Mouse (Mus musculus): ENCODE measurements at regions not wholly inside any gene's neighbourhood (a gene's known extent, or its start where the extent isn't known, plus 50 kb on each side); places are given as distances from the start of the nearest gene placed in this dataset.
"Not testable (repeated sequence)": the region's sequence is repeated elsewhere in the genome, so short reads cannot be mapped to it uniquely, and the experiment has no call there.

DNA sequence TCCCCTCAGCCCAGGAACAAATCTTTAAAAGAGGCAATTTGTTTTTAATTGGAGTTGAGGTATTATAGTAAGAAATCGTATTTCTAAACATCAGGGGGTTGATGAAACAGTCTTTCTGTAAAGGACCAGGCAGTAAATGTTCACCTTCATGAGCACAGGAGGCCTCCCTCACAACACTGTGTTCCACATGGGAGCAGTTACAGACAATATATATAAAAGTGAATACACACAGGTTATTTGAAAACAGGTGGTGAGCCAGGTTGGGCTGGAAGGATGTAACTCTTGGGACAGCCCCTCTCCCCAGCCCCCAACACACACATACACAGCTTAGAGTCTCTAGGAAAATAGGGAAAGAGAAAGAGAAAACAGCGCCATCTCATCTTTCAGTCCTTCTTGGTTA lies 105.8 kb upstream of the Dyrk2 start:
- DNase-seq = no peak

DNA sequence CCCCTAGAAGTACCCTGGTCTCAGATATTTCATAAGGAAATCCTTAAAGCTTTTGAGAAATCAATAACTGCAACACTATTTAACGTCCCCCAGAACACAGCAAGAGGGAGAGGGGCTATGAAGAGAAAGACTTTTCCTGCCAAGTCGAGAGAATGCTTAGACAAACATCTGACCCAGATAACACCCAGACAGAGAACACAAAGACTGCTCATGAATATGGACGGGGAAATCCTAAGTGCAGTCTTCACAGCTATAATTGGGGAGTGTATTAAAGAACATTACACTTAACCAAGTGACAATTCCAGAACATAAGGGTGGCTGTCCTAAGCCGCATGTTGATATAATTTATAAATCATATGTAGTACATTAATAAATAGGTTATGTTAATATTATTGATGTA lies 103.3 kb upstream of the Dyrk2 start:
- DNase-seq = no peak

DNA sequence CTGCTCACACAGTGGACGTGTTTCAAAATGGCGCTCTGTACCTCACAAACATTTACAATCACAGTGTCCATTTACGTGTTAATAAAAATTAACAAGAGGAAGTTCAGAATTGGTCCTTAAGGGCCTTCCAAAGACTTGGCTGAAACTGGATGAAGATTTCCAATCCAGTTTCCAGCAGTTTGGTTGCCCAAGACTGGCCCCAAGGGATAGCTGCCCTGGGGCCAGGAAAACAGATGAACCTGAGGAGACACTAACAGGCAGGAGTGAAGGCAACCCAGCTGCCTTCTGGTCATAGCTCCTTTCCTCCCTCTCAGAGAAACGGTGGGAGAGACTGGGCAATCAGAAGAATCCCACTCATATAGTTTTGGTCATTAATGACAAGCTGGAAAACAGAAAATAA lies 102.6 kb upstream of the Dyrk2 start:
- no peak for DNase-seq

DNA sequence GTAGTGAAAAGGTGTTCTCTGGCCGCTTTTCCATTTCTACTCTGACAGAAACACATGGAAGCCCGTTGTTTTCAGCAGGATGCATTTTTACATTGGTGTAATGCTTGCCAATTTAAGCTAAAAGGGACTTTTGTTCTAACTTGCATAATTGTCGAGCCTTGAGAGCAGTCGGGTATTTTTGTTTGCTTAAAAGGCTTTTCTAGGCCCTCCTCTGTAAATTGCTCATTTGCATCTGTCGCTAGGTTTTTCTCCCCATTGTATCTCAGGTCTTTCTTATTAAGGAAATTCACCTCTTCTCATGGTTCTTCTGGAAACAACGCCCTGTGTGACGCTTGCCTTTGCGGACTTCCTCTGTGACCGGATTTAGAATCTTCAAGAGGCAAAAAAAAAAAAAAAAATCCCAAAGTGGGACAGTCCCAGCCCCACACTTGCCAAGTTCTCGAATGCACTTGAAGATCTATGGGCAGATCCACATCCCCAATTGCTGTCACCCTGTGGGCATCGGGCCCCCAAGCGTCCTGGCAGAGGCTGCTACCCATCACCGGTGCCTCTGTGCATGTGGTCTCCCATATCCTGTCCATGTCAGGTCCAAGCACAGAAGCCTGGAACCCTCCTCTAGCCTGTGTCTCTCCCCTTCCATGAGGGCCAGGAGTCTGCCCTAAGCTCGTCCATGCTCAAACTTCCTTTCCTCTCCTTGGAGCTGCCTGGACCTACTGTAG lies 100.6 kb upstream of the Dyrk2 start:
- no peak for DNase-seq

DNA sequence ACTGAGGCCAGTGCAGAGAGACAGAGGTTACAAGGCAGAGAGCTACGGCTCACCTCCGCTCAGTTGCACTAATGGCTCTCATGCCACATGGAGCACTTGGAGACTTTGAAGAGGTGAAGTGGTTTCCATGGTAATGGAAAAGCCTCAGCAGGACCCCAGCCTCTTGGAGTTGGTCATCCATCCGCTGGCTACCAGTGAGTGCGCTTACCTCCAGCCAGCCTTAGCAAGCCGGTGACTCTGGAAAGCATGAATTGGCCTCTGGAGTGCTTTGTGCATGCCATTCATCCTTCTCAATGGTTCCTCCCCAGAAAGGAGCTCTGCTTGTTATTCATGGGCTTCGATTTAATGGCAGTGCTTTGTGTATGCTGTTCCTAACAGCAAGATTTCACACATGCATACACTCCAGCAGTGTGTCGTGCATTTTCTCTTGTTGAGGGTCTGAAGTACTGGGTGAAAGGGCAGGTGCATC lies 91.7 kb upstream of the Dyrk2 start:
- no peak for DNase-seq

DNA sequence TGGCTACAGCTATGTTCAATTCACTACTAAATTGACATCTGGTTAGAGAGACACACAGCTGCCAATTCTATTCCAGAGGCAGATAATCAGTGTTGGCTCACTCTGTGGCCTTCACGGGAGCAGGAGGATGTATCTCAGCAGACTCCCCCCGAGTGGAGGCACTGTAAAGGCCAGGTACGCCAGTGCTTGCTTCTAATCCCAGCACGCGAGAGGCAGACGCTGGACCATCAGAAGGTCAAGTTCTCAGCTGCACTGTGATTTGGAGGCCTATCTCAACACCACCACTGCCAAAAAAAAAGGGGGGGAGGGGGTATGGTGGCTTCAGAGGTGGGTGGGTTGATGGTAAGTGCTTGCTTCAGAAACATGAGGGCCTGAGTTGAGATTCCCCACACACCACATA lies 90.1 kb upstream of the Dyrk2 start:
- DNase-seq = no peak

DNA sequence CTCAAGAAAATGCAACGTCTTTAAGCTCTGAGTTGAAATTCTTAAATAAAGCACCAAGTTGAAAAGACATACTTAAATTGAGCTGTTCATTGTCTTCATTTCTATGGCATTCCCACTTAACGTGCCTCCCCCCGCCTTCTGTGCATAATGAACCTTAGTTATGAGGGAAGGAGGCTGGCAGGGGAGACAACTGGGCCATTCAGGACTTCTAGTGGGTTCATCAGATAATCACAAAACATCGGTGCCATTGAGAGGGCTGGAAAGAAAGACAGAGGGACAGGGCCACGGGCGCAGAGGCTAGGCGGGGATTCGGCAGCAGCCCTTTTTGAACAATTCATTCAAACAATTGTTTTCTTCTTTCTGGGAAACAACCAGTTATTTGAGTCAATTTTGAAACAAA lies 89.6 kb upstream of the Dyrk2 start:
- no peak for DNase-seq

DNA sequence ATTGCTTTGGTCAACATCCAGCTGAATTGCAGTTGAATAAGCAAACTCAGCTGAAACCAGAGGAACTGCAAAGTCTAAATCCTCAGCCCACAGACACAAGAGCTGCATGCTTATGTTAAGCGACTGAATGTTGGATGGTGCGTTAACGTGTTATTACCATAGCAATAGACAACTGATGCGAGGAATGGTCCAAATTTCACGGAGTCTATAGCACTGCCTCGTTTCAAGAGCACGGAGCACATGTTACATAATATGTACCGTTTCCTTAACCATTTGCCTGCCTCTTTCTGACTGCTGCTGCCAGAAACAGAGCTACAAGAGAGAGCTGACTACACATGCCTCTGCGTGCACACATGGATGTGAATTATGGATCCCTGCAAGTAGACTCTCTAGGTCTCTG lies 86.3 kb upstream of the Dyrk2 start:
- DNase-seq = no peak

DNA sequence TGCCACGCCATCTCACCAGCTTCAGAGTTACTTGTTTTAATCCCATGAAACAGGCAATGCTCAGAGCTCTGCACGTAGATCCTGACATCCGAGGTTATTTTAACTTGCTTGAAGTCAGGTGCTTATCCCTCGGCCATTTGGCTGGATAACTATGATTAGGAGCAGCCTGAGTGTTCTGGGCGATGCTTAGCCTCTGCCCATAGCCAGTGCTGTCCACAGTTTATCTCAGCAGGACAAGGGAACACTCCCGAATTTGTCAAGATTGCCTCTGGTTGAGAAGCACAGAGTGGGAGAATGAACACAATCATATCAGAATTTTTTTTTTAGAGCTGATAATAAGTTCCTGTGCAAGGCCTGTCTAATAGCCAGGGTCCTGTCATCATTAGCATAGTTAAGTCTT lies 83.4 kb upstream of the Dyrk2 start:
- DNase-seq = no peak

DNA sequence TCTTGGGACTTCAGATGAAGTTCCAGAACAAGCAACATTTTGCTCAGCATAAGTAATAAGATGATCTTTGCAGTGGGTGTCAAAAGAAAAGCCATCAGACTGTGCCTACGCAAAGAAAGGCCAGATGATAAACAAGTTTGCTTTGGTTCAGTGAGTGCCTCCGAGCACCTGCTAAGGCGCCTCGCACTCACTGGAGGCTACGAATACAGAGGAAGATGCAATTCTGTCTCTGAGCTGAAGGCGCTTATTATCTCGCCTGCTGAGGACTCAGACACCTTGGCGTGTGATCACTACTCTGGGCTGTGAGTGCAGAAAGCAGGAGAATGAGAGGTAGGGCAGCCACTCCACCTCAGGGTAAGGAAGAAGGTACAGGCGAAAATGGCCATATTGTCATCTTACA lies 82.7 kb upstream of the Dyrk2 start:
- DNase-seq = no peak

DNA sequence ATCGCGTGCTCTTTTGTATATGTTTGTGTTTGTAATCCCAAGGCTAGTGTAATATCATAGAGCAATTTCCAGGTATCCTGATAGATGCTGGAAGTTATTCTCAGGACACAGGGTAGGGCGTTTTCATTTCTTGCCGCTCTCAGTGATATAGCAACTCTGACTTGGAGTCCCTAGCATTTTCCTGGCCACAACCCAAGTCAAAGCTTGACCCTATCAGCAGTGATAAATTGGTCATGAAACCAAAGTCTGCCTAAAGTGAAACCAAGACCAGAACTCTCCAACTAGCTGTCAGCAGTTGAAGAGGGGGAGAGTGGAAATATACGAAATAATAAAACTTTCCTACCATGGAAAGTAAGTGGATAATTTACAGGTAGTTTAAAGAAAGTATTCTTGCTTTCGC lies 77.7 kb upstream of the Dyrk2 start:
- DNase-seq = peak; percentile 30

DNA sequence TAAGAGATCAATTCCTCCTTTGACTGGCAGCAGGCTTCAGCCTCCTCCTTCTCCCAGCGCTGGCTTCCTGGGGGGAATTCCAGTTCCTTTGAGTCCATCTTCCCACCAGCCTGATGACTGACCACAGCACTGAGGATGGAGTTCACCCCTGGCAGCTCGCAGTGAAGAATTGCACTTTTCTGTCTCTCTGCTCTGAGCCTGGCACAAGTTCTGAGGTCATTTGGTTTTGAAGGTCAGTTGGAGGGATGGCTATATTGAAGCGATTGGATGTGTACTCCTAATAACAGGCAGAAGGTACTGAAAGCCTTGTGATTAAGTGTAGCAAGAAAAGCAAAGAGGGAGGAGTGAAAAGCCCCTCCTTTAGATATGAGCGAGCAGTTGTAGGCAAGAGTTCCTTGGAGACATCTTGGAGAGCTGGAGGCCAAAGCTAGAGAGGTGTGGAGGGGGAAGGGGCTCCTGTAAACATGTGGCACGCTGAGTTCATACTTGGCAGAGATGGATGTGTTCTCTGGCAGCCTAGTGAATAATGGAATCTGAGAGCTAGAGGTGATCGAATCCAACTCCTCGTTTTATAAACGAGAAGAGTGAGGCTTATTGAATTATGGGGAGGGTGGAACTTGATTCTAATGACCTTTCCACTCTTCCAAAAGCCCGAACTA lies 77.1 kb upstream of the Dyrk2 start:
- DNase-seq = no peak

DNA sequence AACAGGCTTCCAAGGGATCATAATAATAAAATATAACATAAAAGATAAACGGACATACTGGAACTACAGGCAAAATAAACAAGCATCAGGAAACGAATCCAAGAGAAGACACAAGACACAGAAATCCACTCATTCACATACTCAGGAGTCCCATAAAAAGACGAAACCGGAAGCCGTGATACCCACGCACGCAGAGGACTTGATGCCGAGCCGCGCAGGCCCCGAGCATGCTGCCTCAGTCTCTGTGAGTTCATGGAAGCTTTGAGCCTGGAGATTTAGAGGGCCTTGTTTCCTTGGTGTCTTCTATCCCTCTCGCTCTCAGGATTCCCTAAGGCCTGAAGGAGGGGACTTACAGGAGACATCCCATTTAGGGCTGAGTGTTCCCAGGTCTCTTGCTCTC lies 57.3 kb upstream of the Dyrk2 start:
- no peak for DNase-seq

DNA sequence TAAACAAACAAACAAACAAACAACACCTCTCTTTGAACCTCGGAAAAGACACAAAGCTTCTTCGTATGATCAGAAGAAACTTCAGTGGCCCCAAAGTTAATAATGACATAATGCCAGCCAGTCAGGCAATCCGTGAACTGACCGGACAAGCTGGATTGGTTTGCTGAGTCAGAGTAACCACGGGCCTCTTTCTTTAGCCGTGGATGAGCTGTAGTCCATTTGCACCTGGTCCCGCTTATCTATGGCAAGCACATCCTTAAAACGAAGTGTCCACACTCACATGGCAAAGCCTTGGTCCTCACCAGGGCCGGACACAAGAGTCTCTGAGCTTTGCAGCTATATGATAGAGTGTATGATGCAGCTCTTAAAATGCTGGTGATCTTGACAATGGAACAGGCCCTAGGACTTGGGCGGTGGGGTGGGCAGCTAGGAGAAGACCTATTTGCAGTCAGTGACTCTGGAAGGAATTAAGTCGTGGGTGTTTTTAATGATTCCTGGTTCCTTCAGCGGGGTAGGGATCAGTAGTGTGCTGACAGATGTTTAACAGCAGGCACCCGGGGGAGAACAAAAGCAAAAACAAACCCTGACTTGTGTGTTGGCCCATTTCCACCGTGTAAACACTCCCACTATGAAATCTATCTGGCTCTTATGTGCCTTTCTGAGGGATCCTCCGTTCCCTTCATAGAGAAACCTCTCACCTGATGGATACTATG lies 53.6 kb upstream of the Dyrk2 start:
- no peak for DNase-seq

DNA sequence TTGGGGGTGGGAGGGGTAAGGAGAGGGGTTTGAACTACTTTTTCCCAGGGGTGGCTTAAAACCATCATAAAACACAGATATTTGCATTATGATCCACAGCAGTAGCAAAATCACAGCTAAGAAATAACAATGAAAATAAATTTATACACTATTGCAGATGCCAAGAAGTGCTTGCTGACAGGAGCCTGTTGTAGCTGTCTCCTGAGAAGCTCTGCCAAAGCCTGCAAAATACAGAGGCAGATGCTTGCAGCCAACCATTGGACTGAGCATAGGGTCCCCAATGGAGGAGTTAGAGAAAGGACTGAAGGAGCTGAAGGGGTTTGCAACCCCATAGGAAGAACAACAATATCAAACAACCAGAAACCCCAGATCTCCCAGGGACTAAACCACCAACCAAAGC lies 52.1 kb upstream of the Dyrk2 start:
- DNase-seq = not testable (repeated sequence)
